Mouse (Mus musculus) lung, embryonic 16.5 days (tissue): ENCODE measurements around the gene Rundc3a. TPM values are rescaled to one million over a fixed set of nuclear protein-coding genes. Genes with fewer than 3 reads are reported as not detected.

Experiments used
- ATAC-seq: fragments of 200-750 bp; cut with Nextera tagmentation; 2 replicates; pipeline ENCODE4 v1.8.0; 2017; ENCODE audit warnings: low read depth, mild to moderate bottlenecking, moderate library complexity
- H3K27ac ChIP-seq: fragments of 300-500 bp; sonication (generic); 2 replicates; pipeline ENCODE4 v1.5.1; 2014; ENCODE audit warnings: mild to moderate bottlenecking, control low read depth, low read length
- H3K27me3 ChIP-seq: fragments of 300-500 bp; sonication (generic); 2 replicates; pipeline ENCODE4 v1.6.1; 2014; ENCODE audit warnings: low read depth, low read length, mixed read lengths; ENCODE audit not compliant: control insufficient read depth, insufficient read depth
- H3K36me3 ChIP-seq: fragments of 300-500 bp; sonication (generic); 2 replicates; pipeline ENCODE4 v1.6.1; 2014; ENCODE audit warnings: low read length; ENCODE audit not compliant: control insufficient read depth, insufficient read depth
- H3K4me1 ChIP-seq: fragments of 300-500 bp; sonication (generic); replicated peaks from 2 replicates; pipeline ENCODE4 v1.6.1; 2014; ENCODE audit warnings: low read length, mixed read lengths; ENCODE audit not compliant: control insufficient read depth, insufficient read depth
- H3K4me2 ChIP-seq: fragments of 300-500 bp; sonication (generic); 2 replicates; pipeline ENCODE4 v1.6.1; 2014; ENCODE audit warnings: low read depth, low read length, control low read depth
- H3K4me3 ChIP-seq: fragments of 300-500 bp; sonication (generic); 2 replicates; pipeline ENCODE4 v1.5.1; 2014; ENCODE audit warnings: mild to moderate bottlenecking, low read length, control low read depth
- H3K9ac ChIP-seq: fragments of 300-500 bp; sonication (generic); 2 replicates; pipeline ENCODE4 v1.6.1; 2014; ENCODE audit warnings: low read length, control low read depth
- H3K9me3 ChIP-seq: fragments of 300-500 bp; sonication (generic); 2 replicates; pipeline ENCODE4 v1.6.1; 2016; ENCODE audit warnings: low read length; ENCODE audit not compliant: control insufficient read depth
- WGBS: fragments of 180-500 bp; shearing (Covaris S2); extraction: QIAGEN DNeasy Blood & Tissue Kit; methylation state at CpG from one replicate; pipeline ENCODE4 v1.1.7; 2014; 5-methylcytosine and 5-hydroxymethylcytosine counted together
- polyA plus RNA-seq: library from polyadenylated mRNA; unstranded; fragments of >200 nt; fragmentation: Nextera tagmentation; extraction: Ambion mirVana; gene quantifications from 2 replicates; pipeline ENCODE4 v1.2.1, GENCODE M21; 2015

The Rundc3a gene
- polyA plus RNA-seq, 1 experiment from 2014 or later: 1.8 TPM

GRCm38 (mm10) chr11:102428981-102429540, 35.9 kb downstream of the Rundc3a start:
- no peak for ATAC-seq
- no peaks in the 10 kb centered on the region for H3K27me3 ChIP-seq
- peak overlapping the region; percentile 83 for H3K9ac ChIP-seq
- no peak overlapping the region; the same call in 1 of the 2 replicates for H3K27ac ChIP-seq
- WGBS: 59% methylated on average over 8 of the region's 8 CpGs
- H3K36me3 ChIP-seq: no peaks in the 10 kb centered on the region
- H3K4me2 ChIP-seq: peak overlapping the region; percentile 86
- no peak overlapping the region for H3K4me3 ChIP-seq
- no peaks in the 10 kb centered on the region for H3K9me3 ChIP-seq
- peaks cover 17% of the 10 kb centered on the region for H3K4me1 ChIP-seq

- H3K9me3 ChIP-seq: no peaks in the 10 kb centered on the region
- H3K9ac ChIP-seq: peak overlapping the region; percentile 83
- H3K27ac ChIP-seq: peak overlapping the region; percentile 45
- peak overlapping the region; percentile 78 for H3K4me3 ChIP-seq
- H3K27me3 ChIP-seq: no peaks in the 10 kb centered on the region
- ATAC-seq: no peak
- WGBS: 28% methylated on average over 3 of the region's 3 CpGs
- H3K4me2 ChIP-seq: peak overlapping the region; percentile 86
- no peaks in the 10 kb centered on the region for H3K36me3 ChIP-seq
- H3K4me1 ChIP-seq: peaks cover 17% of the 10 kb centered on the region
Measured at GRCm38 (mm10) chr11:102429551-102429950, 36.3 kb downstream of the Rundc3a start.

- Histone ChIP-seq H3K27ac (peak within 1 kb of the TSS; percentile 85), H3K36me3 (peaks cover 3% of the 10 kb centered on the region; the same call in 1 of the 2 replicates), H3K9ac (peak within 1 kb of the TSS; percentile 83), H3K9me3 (no peaks in the 10 kb centered on the region), H3K27me3 (no peaks in the 10 kb centered on the region), H3K4me2 (peak within 1 kb of the TSS; percentile 86), H3K4me1 (peaks cover 17% of the 10 kb centered on the region), H3K4me3 (peak within 1 kb of the TSS; percentile 78)
- ATAC-seq: peak; percentile 95
- WGBS: under 1% methylated on average over 29 of the region's 29 CpGs
Measured at GRCm38 (mm10) chr11:102430121-102431017, 37.2 kb downstream of the Rundc3a start, which contains the start of gene Grn. Gene Grn, plus strand, starts transcription at chr11:102430315.

- Histone ChIP-seq H3K9me3 (no peaks in the 10 kb centered on the region), H3K4me2 (peak overlapping the region; percentile 86), H3K27me3 (no peaks in the 10 kb centered on the region), H3K4me1 (peaks cover 17% of the 10 kb centered on the region), H3K36me3 (peaks cover 11% of the 10 kb centered on the region), H3K4me3 (peak overlapping the region; percentile 78), H3K9ac (peak overlapping the region; percentile 66), H3K27ac (peak overlapping the region; percentile 85)
- ATAC-seq: peak; percentile 37
- 2% methylated on average over 7 of the region's 7 CpGs for WGBS
Measured at GRCm38 (mm10) chr11:102431018-102431645, 37.9 kb downstream of the Rundc3a start.

GRCm38 (mm10) chr11:102431728-102432114, 38.5 kb downstream of the Rundc3a start:
- no peak overlapping the region for H3K4me3 ChIP-seq
- H3K9ac ChIP-seq: 0 out of 2 replicates have a peak overlapping the region, but pooled peaks have one; percentile 6
- H3K36me3 ChIP-seq: peaks cover 13% of the 10 kb centered on the region
- peaks cover 17% of the 10 kb centered on the region for H3K4me1 ChIP-seq
- 0 out of 2 replicates have a peak overlapping the region, but pooled peaks have one; percentile 21 for H3K4me2 ChIP-seq
- 81% methylated on average over 3 of the region's 3 CpGs for WGBS
- H3K9me3 ChIP-seq: no peaks in the 10 kb centered on the region
- no peaks in the 10 kb centered on the region for H3K27me3 ChIP-seq
- no peak for ATAC-seq
- no peak overlapping the region for H3K27ac ChIP-seq

- Histone ChIP-seq H3K4me3 (no peak overlapping the region), H3K27ac (no peak overlapping the region), H3K4me2 (0 out of 2 replicates have a peak overlapping the region, but pooled peaks have one; percentile 21), H3K4me1 (peaks cover 21% of the 10 kb centered on the region), H3K9me3 (no peaks in the 10 kb centered on the region), H3K9ac (peak overlapping the region; percentile 24; the same call in 1 of the 2 replicates), H3K36me3 (peaks cover 13% of the 10 kb centered on the region), H3K27me3 (no peaks in the 10 kb centered on the region)
- ATAC-seq: no peak
- WGBS: 55% methylated on average over 16 of the region's 16 CpGs
Measured at GRCm38 (mm10) chr11:102432115-102432843, 39.1 kb downstream of the Rundc3a start.

- 96% methylated on average over 6 of the region's 6 CpGs for WGBS
- H3K4me3 ChIP-seq: no peak overlapping the region
- H3K4me2 ChIP-seq: no peak overlapping the region
- no peaks in the 10 kb centered on the region for H3K9me3 ChIP-seq
- ATAC-seq: no peak
- H3K27ac ChIP-seq: no peak overlapping the region
- H3K9ac ChIP-seq: no peak overlapping the region
- H3K36me3 ChIP-seq: peaks cover 13% of the 10 kb centered on the region
- H3K4me1 ChIP-seq: peaks cover 27% of the 10 kb centered on the region
- no peaks in the 10 kb centered on the region for H3K27me3 ChIP-seq
Measured at GRCm38 (mm10) chr11:102432896-102433295, 39.7 kb downstream of the Rundc3a start.

GRCm38 (mm10) chr11:102433866-102434265, 40.7 kb downstream of the Rundc3a start:
- Histone ChIP-seq H3K4me1 (peaks cover 33% of the 10 kb centered on the region), H3K4me3 (no peak overlapping the region), H3K9ac (no peak overlapping the region), H3K27ac (no peak overlapping the region), H3K9me3 (no peaks in the 10 kb centered on the region), H3K27me3 (no peaks in the 10 kb centered on the region), H3K4me2 (no peak overlapping the region), H3K36me3 (peaks cover 13% of the 10 kb centered on the region)
- WGBS: 89% methylated on average over 7 of the region's 7 CpGs
- ATAC-seq: no peak
